Mouse (Mus musculus) embryonic fibroblast, embryonic 13.5 days (primary cell): ENCODE measurements around the gene Tnfrsf9. TPM values are rescaled to one million over a fixed set of nuclear protein-coding genes. Genes with fewer than 3 reads are reported as not detected.

ENCODE experiments used
- H3K27ac ChIP-seq: 2 replicates; pipeline ENCODE4 v1.5.1; 2012; ENCODE audit warnings: low read length, control low read depth, inconsistent platforms; ENCODE audit not compliant: insufficient read depth
- H3K4me1 ChIP-seq: 2 replicates; pipeline ENCODE4 v1.6.1; 2011; ENCODE audit warnings: low read length; ENCODE audit not compliant: control insufficient read depth, insufficient read depth
- H3K4me3 ChIP-seq: 2 replicates; pipeline ENCODE4 v1.5.1; 2011; ENCODE audit warnings: mild to moderate bottlenecking, control low read depth, low read length; ENCODE audit not compliant: insufficient read depth
- CTCF ChIP-seq: IDR thresholded peaks from 2 replicates; pipeline ENCODE4 v1.5.1; 2011; ENCODE audit warnings: mild to moderate bottlenecking, control low read depth, low read length, moderate library complexity, borderline replicate concordance; ENCODE audit not compliant: insufficient read depth
- POLR2A ChIP-seq: IDR thresholded peaks from 2 replicates; pipeline ENCODE4 v1.6.1; 2011; ENCODE audit warnings: low read depth, mild to moderate bottlenecking, control low read depth, low read length, moderate library complexity
- polyA plus RNA-seq: library from polyadenylated mRNA; stranded (reverse); fragments of >200 nt; gene quantifications from 2 replicates; pipeline ENCODE4 v1.2.4, GENCODE M21; 2011; ENCODE audit warnings: low read depth; ENCODE audit not compliant: missing spikeins, insufficient read length

The Tnfrsf9 gene
- polyA plus RNA-seq, 1 experiment, result 0.58 TPM

GRCm38 (mm10) chr4:150889955-150890315, 24.4 kb upstream of the Tnfrsf9 start:
- Histone ChIP-seq H3K27ac (no peak overlapping the region), H3K4me1 (no peaks in the 10 kb centered on the region), H3K4me3 (no peak overlapping the region)
- no peak for TF ChIP-seq POLR2A
- no peak for TF ChIP-seq CTCF

GRCm38 (mm10) chr4:150891308-150891707, 23.1 kb upstream of the Tnfrsf9 start:
- H3K4me3 ChIP-seq, result no peak overlapping the region
- H3K4me1 ChIP-seq, result no peaks in the 10 kb centered on the region
- no peak overlapping the region for H3K27ac ChIP-seq
- no peak for TF ChIP-seq POLR2A
- no peak for TF ChIP-seq CTCF

- Histone ChIP-seq H3K4me3 (no peak overlapping the region), H3K27ac (no peak overlapping the region), H3K4me1 (no peaks in the 10 kb centered on the region)
- TF ChIP-seq POLR2A (no peak), CTCF (no peak)
Observed at GRCm38 (mm10) chr4:150894718-150895501, 19.5 kb upstream of the Tnfrsf9 start.

- no peaks in the 10 kb centered on the region for H3K4me1 ChIP-seq
- H3K4me3 ChIP-seq, result no peak overlapping the region
- TF ChIP-seq POLR2A (no peak), CTCF (no peak)
- H3K27ac ChIP-seq, result no peak overlapping the region
Observed at GRCm38 (mm10) chr4:150896896-150897624, 17.3 kb upstream of the Tnfrsf9 start.

GRCm38 (mm10) chr4:150898716-150899365, 15.5 kb upstream of the Tnfrsf9 start:
- no peak overlapping the region for H3K4me3 ChIP-seq
- TF ChIP-seq POLR2A, result no peak
- peak; percentile 54; the same call in 1 of the 2 replicates for TF ChIP-seq CTCF
- H3K4me1 ChIP-seq, result no peaks in the 10 kb centered on the region
- H3K27ac ChIP-seq, result no peak overlapping the region

- H3K4me3 ChIP-seq, result no peak overlapping the region
- TF ChIP-seq POLR2A, result no peak
- TF ChIP-seq CTCF, result no peak
- no peak overlapping the region for H3K27ac ChIP-seq
- H3K4me1 ChIP-seq, result no peaks in the 10 kb centered on the region
Observed at GRCm38 (mm10) chr4:150900486-150900885, 13.9 kb upstream of the Tnfrsf9 start.

GRCm38 (mm10) chr4:150901651-150902050, 12.7 kb upstream of the Tnfrsf9 start:
- TF ChIP-seq CTCF (peak; percentile 74; the same call in 1 of the 2 replicates), POLR2A (no peak)
- Histone ChIP-seq H3K4me1 (no peaks in the 10 kb centered on the region), H3K4me3 (no peak overlapping the region), H3K27ac (no peak overlapping the region)

GRCm38 (mm10) chr4:150902062-150902461, 12.3 kb upstream of the Tnfrsf9 start:
- no peaks in the 10 kb centered on the region for H3K4me1 ChIP-seq
- TF ChIP-seq CTCF (no peak), POLR2A (no peak)
- H3K4me3 ChIP-seq, result no peak overlapping the region
- H3K27ac ChIP-seq, result no peak overlapping the region

GRCm38 (mm10) chr4:150903091-150903742, 11.1 kb upstream of the Tnfrsf9 start:
- Histone ChIP-seq H3K4me3 (no peak overlapping the region), H3K4me1 (no peaks in the 10 kb centered on the region), H3K27ac (no peak overlapping the region)
- no peak for TF ChIP-seq CTCF
- TF ChIP-seq POLR2A, result no peak
